Mouse (Mus musculus): ENCODE measurements around the gene Cpsf6.

- TF ChIP-seq POLR2A (IDR thresholded peaks at IDR 0.05; ENCODE audit: insufficient read length, low read depth): no peak
- TF ChIP-seq CEBPB (IDR thresholded peaks at IDR 0.05; ENCODE audit: insufficient read depth, poor library complexity, severe bottlenecking): no peak
- no peak for TF ChIP-seq POLR2AphosphoS2 (IDR thresholded peaks at IDR 0.05; ENCODE audit: insufficient read length, low read depth)
- no peak for TF ChIP-seq E2F4 (IDR thresholded peaks at IDR 0.05; ENCODE audit: insufficient read depth)
- TF ChIP-seq MAX (IDR thresholded peaks at IDR 0.05; ENCODE audit: low read depth): no peak
- no peak for TF ChIP-seq MYOG (IDR thresholded peaks at IDR 0.05; ENCODE audit: control insufficient read depth in 1 of 3, insufficient read depth in 1 of 3, insufficient read length in 2 of 3, low read depth in 2 of 3)
- TF ChIP-seq TCF12 (IDR thresholded peaks at IDR 0.05; ENCODE audit: insufficient read depth, poor library complexity, severe bottlenecking): no peak
- TF ChIP-seq USF1 (IDR thresholded peaks at IDR 0.05; ENCODE audit: low read depth): no peak
Observed at GRCm38 (mm10) chr10:117304371-117304770, 75.4 kb downstream of the Cpsf6 start.

Measured in myocyte (in vitro differentiated cells).